Mouse (Mus musculus): ENCODE data around the gene Nsun7. TPM values are rescaled to one million over a fixed set of nuclear protein-coding genes. Genes with fewer than 3 reads are reported as not detected.

Gene Nsun7
- polyA plus RNA-seq, 1 experiment from 2014 or later: 3.0 TPM

DNA sequence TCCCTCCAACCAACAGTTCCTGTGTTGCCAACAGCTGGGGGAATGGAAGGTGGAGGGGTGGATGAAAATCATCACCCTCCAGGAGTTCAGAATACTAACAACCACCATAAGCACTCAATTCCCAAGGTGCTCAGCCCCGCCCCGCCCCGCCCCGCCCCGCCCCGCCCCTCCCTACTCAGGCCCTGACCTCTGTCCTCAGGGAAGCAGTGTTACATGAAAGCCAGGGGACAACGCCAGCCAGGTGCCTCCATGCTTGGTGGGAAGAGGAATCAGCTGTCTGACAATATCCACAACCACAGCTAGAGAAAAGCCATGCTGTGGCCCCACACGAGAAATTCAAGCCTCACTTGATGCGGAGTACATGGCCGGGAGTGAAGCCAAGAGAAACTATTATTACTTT, 82.2 kb downstream of the Nsun7 start:
- Histone ChIP-seq H3K9ac (replicated peaks) (no peak overlapping the region), H3K36me3 (no peaks in the 10 kb centered on the region), H3K4me2 (replicated peaks) (no peak overlapping the region), H3K4me3 (no peak overlapping the region), H3K4me1 (peaks cover 49% of the 10 kb centered on the region), H3K27me3 (no peaks in the 10 kb centered on the region), H3K27ac (replicated peaks) (no peak overlapping the region), H3K9me3 (no peaks in the 10 kb centered on the region)
- 50% methylated on average over 10 of the region's 10 CpGs for WGBS
- no peak for ATAC-seq (replicated peaks)

DNA sequence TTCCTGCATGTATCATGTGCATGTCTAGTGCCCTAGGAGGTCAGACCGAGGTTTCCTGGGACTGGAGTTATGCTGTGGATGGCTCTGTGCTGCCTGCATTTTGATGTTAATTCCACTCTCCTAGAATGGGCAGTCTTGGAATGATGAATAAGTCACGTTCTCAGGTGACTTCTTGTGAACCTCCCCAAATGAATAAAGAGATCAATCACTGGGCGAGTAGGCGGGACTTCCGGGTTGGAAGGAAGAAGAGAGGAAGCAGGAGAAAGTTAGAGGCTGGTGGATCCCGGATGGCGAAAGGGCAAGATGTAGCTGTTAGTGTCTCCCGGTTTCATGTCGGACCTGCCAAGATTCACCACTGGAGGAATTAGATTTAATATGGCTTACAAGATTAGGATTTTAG, 82.6 kb downstream of the Nsun7 start:
- no peak for ATAC-seq (replicated peaks)
- no peak overlapping the region for H3K9ac ChIP-seq (replicated peaks)
- H3K4me2 ChIP-seq (replicated peaks): no peak overlapping the region
- no peak overlapping the region for H3K4me3 ChIP-seq
- H3K27ac ChIP-seq (replicated peaks): no peak overlapping the region
- H3K27me3 ChIP-seq: no peaks in the 10 kb centered on the region
- no peaks in the 10 kb centered on the region for H3K9me3 ChIP-seq
- H3K36me3 ChIP-seq: no peaks in the 10 kb centered on the region
- peaks cover 45% of the 10 kb centered on the region for H3K4me1 ChIP-seq
- 78% methylated on average over 9 of the region's 9 CpGs for WGBS

DNA sequence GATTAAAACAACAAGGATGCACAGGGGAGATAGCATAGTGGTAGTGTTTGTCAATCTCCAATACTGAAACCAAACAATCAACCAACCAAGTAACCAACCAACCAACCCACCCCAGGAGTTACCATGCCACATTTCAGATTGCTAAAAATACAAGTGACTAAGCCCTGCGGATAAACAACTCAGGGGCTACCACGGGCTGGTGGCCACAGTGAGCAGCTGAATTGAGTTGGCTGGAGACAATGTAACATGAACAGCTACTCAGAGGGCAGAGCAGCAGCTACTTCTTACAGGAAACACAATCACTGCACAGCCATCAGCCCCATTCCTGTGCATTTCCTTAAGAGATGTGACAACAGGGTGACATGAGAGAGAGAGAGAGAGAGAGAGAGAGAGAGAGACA, 84.5 kb downstream of the Nsun7 start:
- Histone ChIP-seq H3K27ac (replicated peaks) (no peak overlapping the region), H3K36me3 (no peaks in the 10 kb centered on the region), H3K9ac (replicated peaks) (no peak overlapping the region), H3K4me3 (no peak overlapping the region), H3K4me2 (replicated peaks) (no peak overlapping the region), H3K9me3 (no peaks in the 10 kb centered on the region), H3K27me3 (no peaks in the 10 kb centered on the region), H3K4me1 (peaks cover 26% of the 10 kb centered on the region)
- no peak for ATAC-seq (replicated peaks)
- WGBS: 71% methylated on average over 2 of the region's 2 CpGs

DNA sequence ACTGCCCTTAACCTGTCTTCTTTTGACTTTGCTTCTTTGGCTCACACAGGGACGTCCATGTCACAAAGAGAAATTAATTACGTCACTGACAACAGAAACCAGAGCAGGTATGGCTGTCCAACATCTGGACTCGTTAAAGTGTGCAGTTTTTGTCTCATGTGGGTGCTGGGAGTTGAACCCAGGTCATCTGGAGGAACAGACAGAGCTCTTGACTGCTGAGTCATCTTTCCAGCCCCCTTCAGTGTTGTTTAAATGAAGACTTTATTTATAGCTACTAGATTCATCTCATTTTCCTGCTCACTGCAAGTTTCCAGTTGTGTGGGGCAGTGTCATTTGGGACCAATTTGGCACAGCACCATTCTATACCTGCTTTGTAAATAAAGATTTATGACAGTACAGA, 85.4 kb downstream of the Nsun7 start:
- Histone ChIP-seq H3K9ac (replicated peaks) (no peak overlapping the region), H3K27me3 (no peaks in the 10 kb centered on the region), H3K36me3 (no peaks in the 10 kb centered on the region), H3K9me3 (no peaks in the 10 kb centered on the region), H3K4me1 (peaks cover 17% of the 10 kb centered on the region), H3K27ac (replicated peaks) (no peak overlapping the region), H3K4me2 (replicated peaks) (no peak overlapping the region), H3K4me3 (no peak overlapping the region)
- WGBS: 36% methylated on average over 3 of the region's 3 CpGs
- no peak for ATAC-seq (replicated peaks)

DNA sequence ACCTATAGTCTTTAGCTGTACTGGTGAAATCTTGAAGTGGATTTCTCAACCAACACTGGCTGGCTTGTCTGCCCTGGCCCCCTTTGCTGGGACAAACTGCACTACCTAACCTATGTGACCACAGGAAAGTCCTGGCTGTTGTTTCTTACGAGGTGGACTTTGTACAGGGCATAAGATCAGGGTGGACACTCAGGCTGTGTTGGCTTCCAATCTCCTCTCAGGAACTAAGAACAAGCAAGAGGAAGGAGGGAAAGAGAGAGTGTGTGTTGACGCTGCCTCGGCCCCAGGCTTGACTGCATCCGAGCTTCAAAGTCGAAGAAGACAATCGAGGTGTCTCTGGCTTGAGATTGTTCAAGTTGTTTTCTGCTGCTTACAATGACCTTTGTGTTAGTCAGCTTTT, 87.1 kb downstream of the Nsun7 start:
- Histone ChIP-seq H3K27ac (replicated peaks) (no peak overlapping the region), H3K27me3 (no peaks in the 10 kb centered on the region), H3K9me3 (no peaks in the 10 kb centered on the region), H3K4me2 (replicated peaks) (no peak overlapping the region), H3K4me3 (no peak overlapping the region), H3K4me1 (peaks cover 4% of the 10 kb centered on the region), H3K36me3 (no peaks in the 10 kb centered on the region), H3K9ac (replicated peaks) (no peak overlapping the region)
- ATAC-seq (replicated peaks): no peak
- 93% methylated on average over 6 of the region's 6 CpGs for WGBS

Other genes with a start within 250 kb of the Nsun7 start
- 2.7 and 5.1 TPM in 2 replicates for gene Rbm47, start 86.8 kb upstream of the Nsun7 start, polyA plus RNA-seq (2015; fragmentation: Nextera tagmentation; extraction: Ambion mirVana)